Mouse (Mus musculus) myocyte (in vitro differentiated cells): ENCODE data around the gene Krt7. TPM values are rescaled to one million over a fixed set of nuclear protein-coding genes. Genes with fewer than 3 reads are reported as not detected.

Source experiments
- H3K27me3 ChIP-seq: one replicate; pipeline ENCODE4 v1.6.1; 2011; ENCODE audit not compliant: control insufficient read depth, insufficient read depth, insufficient read length
- H3K36me3 ChIP-seq: one replicate; pipeline ENCODE4 v1.6.1; 2011; ENCODE audit not compliant: control insufficient read depth, insufficient read depth
- H3K4me2 ChIP-seq: one replicate; pipeline ENCODE4 v1.6.1; 2011; ENCODE audit warnings: low read depth, control low read depth
- H3K4me3 ChIP-seq: one replicate; pipeline ENCODE4 v1.5.1; 2011; ENCODE audit warnings: mild to moderate bottlenecking, control low read depth, moderate library complexity
- H3K79me2 ChIP-seq: one replicate; pipeline ENCODE4 v1.6.1; 2011; ENCODE audit not compliant: control insufficient read depth, insufficient read depth
- H3ac ChIP-seq: one replicate; pipeline ENCODE4 v1.6.1; 2011; ENCODE audit not compliant: control insufficient read depth, insufficient read length
- CEBPB ChIP-seq: IDR thresholded peaks from 2 replicates; pipeline ENCODE4 v1.6.1; 2011; ENCODE audit warnings: mild to moderate bottlenecking, moderate library complexity; ENCODE audit not compliant: poor library complexity, insufficient read depth, severe bottlenecking
- E2F4 ChIP-seq: IDR thresholded peaks from one replicate; pipeline ENCODE4 v1.6.1; 2011; ENCODE audit warnings: mild to moderate bottlenecking, control low read depth, moderate library complexity; ENCODE audit not compliant: insufficient read depth
- MAX ChIP-seq: IDR thresholded peaks from one replicate; pipeline ENCODE4 v1.6.1; 2011; ENCODE audit warnings: low read depth, mild to moderate bottlenecking, control low read depth
- MYOD1 ChIP-seq, 3 experiments: IDR thresholded peaks; one replicate each; pipeline ENCODE4 v1.6.1; 2011; ENCODE audit warnings: control low read depth in 2 of 3, low read depth in 2 of 3, mild to moderate bottlenecking in 2 of 3, moderate library complexity in 1 of 3; ENCODE audit not compliant: insufficient read length in 2 of 3, control insufficient read depth in 1 of 3
- MYOG ChIP-seq, 3 experiments: IDR thresholded peaks; one replicate each; pipeline ENCODE4 v1.6.1; 2011; ENCODE audit warnings: control low read depth in 2 of 3, low read depth in 2 of 3, mild to moderate bottlenecking in 2 of 3; ENCODE audit not compliant: insufficient read length in 2 of 3, control insufficient read depth in 1 of 3, insufficient read depth in 1 of 3
- POLR2A ChIP-seq: IDR thresholded peaks from one replicate; pipeline ENCODE4 v1.6.1; 2011; ENCODE audit warnings: low read depth, mild to moderate bottlenecking, control low read depth, moderate library complexity; ENCODE audit not compliant: insufficient read length
- POLR2AphosphoS2 ChIP-seq: IDR thresholded peaks from one replicate; pipeline ENCODE4 v1.6.1; 2011; ENCODE audit warnings: low read depth, control low read depth; ENCODE audit not compliant: insufficient read length
- REST ChIP-seq: IDR thresholded peaks from one replicate; pipeline ENCODE4 v1.6.1; 2011; ENCODE audit warnings: mild to moderate bottlenecking, control low read depth, moderate library complexity; ENCODE audit not compliant: insufficient read depth, insufficient read length
- SRF ChIP-seq: IDR thresholded peaks from one replicate; pipeline ENCODE4 v1.6.1; 2011; ENCODE audit warnings: low read depth; ENCODE audit not compliant: control insufficient read depth, insufficient read length
- TCF12 ChIP-seq: IDR thresholded peaks from one replicate; pipeline ENCODE4 v1.6.1; 2011; ENCODE audit warnings: mild to moderate bottlenecking, control low read depth; ENCODE audit not compliant: poor library complexity, insufficient read depth, severe bottlenecking
- TCF3 ChIP-seq: IDR thresholded peaks from one replicate; pipeline ENCODE4 v1.6.1; 2011; ENCODE audit warnings: low read depth, control low read depth; ENCODE audit not compliant: insufficient read length
- USF1 ChIP-seq: IDR thresholded peaks from one replicate; pipeline ENCODE4 v1.6.1; 2011; ENCODE audit warnings: low read depth, mild to moderate bottlenecking, control low read depth, moderate library complexity
- polyA plus RNA-seq: library from polyadenylated mRNA; unstranded; fragments of >200 nt; fragmentation: generic; extraction: Trizol; gene quantifications from one replicate; pipeline ENCODE4 v1.2.1, GENCODE M21; 2012; ENCODE audit warnings: missing spikeins

Gene Krt7
- 0.04 TPM for polyA plus RNA-seq

GRCm38 (mm10) chr15:101410775-101411174 is at the start of gene Krt7:
Gene Krt7, plus strand, starts transcription at chr15:101411043.
- H3K4me3 ChIP-seq: no peak within 1 kb of the TSS
- no peak within 1 kb of the TSS for H3K4me2 ChIP-seq
- no peaks in the 10 kb centered on the region for H3K79me2 ChIP-seq
- no peak within 1 kb of the TSS for H3ac ChIP-seq
- H3K27me3 ChIP-seq: peaks cover 79% of the 10 kb centered on the region
- TF ChIP-seq MYOD1 (IDR thresholded peaks at IDR 0.05; ENCODE audit: control insufficient read depth in 1 of 3, insufficient read length in 2 of 3, low read depth in 2 of 3) (no peak), MYOG (IDR thresholded peaks at IDR 0.05; ENCODE audit: control insufficient read depth in 1 of 3, insufficient read depth in 1 of 3, insufficient read length in 2 of 3, low read depth in 2 of 3) (no peak), SRF (no peak), TCF12 (no peak), CEBPB (no peak), USF1 (no peak), TCF3 (no peak), REST (no peak), POLR2A (no peak), POLR2AphosphoS2 (no peak), E2F4 (no peak), MAX (no peak)
- no peaks in the 10 kb centered on the region for H3K36me3 ChIP-seq

- TF ChIP-seq CEBPB (no peak), USF1 (no peak), MYOD1 (IDR thresholded peaks at IDR 0.05; ENCODE audit: control insufficient read depth in 1 of 3, insufficient read length in 2 of 3, low read depth in 2 of 3) (no peak), TCF3 (no peak), REST (no peak), POLR2AphosphoS2 (no peak), POLR2A (no peak), MYOG (IDR thresholded peaks at IDR 0.05; ENCODE audit: control insufficient read depth in 1 of 3, insufficient read depth in 1 of 3, insufficient read length in 2 of 3, low read depth in 2 of 3) (no peak), SRF (no peak), E2F4 (no peak), TCF12 (no peak), MAX (no peak)
- H3K27me3 ChIP-seq: no peaks in the 10 kb centered on the region
- H3K79me2 ChIP-seq: no peaks in the 10 kb centered on the region
- H3ac ChIP-seq: no peak overlapping the region
- no peak overlapping the region for H3K4me3 ChIP-seq
- no peak overlapping the region for H3K4me2 ChIP-seq
- H3K36me3 ChIP-seq: no peaks in the 10 kb centered on the region
Observed at GRCm38 (mm10) chr15:101362393-101363010, 48.3 kb upstream of the Krt7 start.

GRCm38 (mm10) chr15:101363933-101364332 is 46.9 kb upstream of the Krt7 start:
- Histone ChIP-seq H3K27me3 (no peaks in the 10 kb centered on the region), H3K4me3 (no peak overlapping the region), H3K36me3 (no peaks in the 10 kb centered on the region), H3ac (no peak overlapping the region), H3K4me2 (no peak overlapping the region), H3K79me2 (no peaks in the 10 kb centered on the region)
- TF ChIP-seq TCF3 (no peak), POLR2A (no peak), USF1 (no peak), POLR2AphosphoS2 (no peak), REST (no peak), MYOD1 (IDR thresholded peaks at IDR 0.05; ENCODE audit: control insufficient read depth in 1 of 3, insufficient read length in 2 of 3, low read depth in 2 of 3) (no peak), MYOG (IDR thresholded peaks at IDR 0.05; ENCODE audit: control insufficient read depth in 1 of 3, insufficient read depth in 1 of 3, insufficient read length in 2 of 3, low read depth in 2 of 3) (no peak), E2F4 (no peak)

- H3K4me3 ChIP-seq: no peak overlapping the region
- no peak overlapping the region for H3ac ChIP-seq
- TF ChIP-seq USF1: no peak
- no peak for TF ChIP-seq CEBPB
- no peak for TF ChIP-seq POLR2AphosphoS2
- no peak for TF ChIP-seq SRF
- TF ChIP-seq E2F4: no peak
- no peak for TF ChIP-seq POLR2A
- no peak for TF ChIP-seq MYOG (IDR thresholded peaks at IDR 0.05; ENCODE audit: control insufficient read depth in 1 of 3, insufficient read depth in 1 of 3, insufficient read length in 2 of 3, low read depth in 2 of 3)
- TF ChIP-seq REST: no peak
- TF ChIP-seq MYOD1 (IDR thresholded peaks at IDR 0.05; ENCODE audit: control insufficient read depth in 1 of 3, insufficient read length in 2 of 3, low read depth in 2 of 3): no peak
- TF ChIP-seq TCF3: no peak
- TF ChIP-seq MAX: no peak
- no peak for TF ChIP-seq TCF12
- no peak overlapping the region for H3K4me2 ChIP-seq
- no peaks in the 10 kb centered on the region for H3K36me3 ChIP-seq
- no peaks in the 10 kb centered on the region for H3K27me3 ChIP-seq
- H3K79me2 ChIP-seq: no peaks in the 10 kb centered on the region
Observed at GRCm38 (mm10) chr15:101364425-101364824, 46.4 kb upstream of the Krt7 start.
